Comparison of ENCODE assay signal across 12 mouse cellular contexts in the genomic region with DNA sequence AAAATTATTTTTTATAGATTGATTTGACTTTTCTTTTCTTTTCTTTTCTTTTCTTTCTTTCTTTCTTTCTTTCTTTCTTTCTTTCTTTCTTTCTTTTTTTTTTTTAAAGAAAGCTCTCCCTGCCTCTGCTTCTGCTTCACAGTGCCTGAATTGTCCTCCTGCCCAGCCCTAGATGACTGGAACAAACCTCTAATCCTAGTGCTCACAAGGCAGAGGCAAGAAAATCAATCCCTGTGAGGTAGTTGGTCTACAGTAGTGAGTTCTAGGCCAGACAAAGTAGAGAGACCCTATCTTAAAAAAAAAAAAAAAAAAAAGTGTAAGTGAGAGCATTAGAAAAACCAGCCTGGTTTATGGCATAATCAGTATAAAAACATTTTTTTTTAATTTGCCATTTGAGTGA. TPM values are rescaled to one million over a fixed set of nuclear protein-coding genes. Genes with fewer than 3 reads are reported as not detected.
A peak's percentile ranks its signal among the peaks of the same experiment; 100 is the strongest.
DNase-seq lines count a peak whose midpoint lies in the region; ATAC-seq and TF ChIP-seq lines count a peak whose summit lies in the region.
"Had no signal": no experiment of that assay in that cellular context is flagged by ENCODE, and none has a peak within 500 bp of the region (broad histone marks: within the 10 kb centered on the region; RNA-seq: fewer than 3 reads in every experiment).

No protein-coding gene starts in this region.

- no peak for DNase-seq in forebrain, embryonic 11.5 days (ENCODE audit: low spot score)
- peak; percentile 39 for DNase-seq in intestine, embryonic 14.5 days (ENCODE audit: low spot score)
- no peak for DNase-seq in neural tube, embryonic 10.5 days (ENCODE audit: extremely low spot score, low spot score)
- no peak for DNase-seq in stomach, postnatal 0 days (ENCODE audit: low spot score)
- DNase-seq: cerebellum, adult 11-12 months; gastrocnemius, postnatal 25 days; kidney, adult 8-10 months; lung, postnatal 14 days had no signal

- H3K4me3 ChIP-seq in forebrain, embryonic 13.5 days = no peak overlapping the region; the same call in 1 of the 2 replicates
- H3K4me3 ChIP-seq in forebrain, embryonic 11.5 days (ENCODE audit: low read depth, low read length) = no peak overlapping the region
- peak overlapping the region; percentile 2; the same call in 1 of the 2 replicates for H3K4me3 ChIP-seq in intestine, embryonic 14.5 days (ENCODE audit: low read depth, low read length)
- no peak overlapping the region for H3K4me3 ChIP-seq in intestine, embryonic 15.5 days (replicated peaks)
- no peak overlapping the region for H3K4me3 ChIP-seq in neural tube, embryonic 12.5 days
- no peak overlapping the region for H3K4me3 ChIP-seq in neural tube, embryonic 15.5 days (replicated peaks)
- H3K4me3 ChIP-seq in stomach, postnatal 0 days (ENCODE audit: low read depth, low read length) = no peak overlapping the region

- ATAC-seq in forebrain, embryonic 13.5 days = no peak
- ATAC-seq in forebrain, embryonic 11.5 days (replicated peaks; ENCODE audit: low FRiP score) = no peak
- no peak for ATAC-seq in intestine, embryonic 14.5 days (replicated peaks; ENCODE audit: low FRiP score, low TSS enrichment, low read depth)
- no peak for ATAC-seq in intestine, embryonic 15.5 days
- ATAC-seq in neural tube, embryonic 12.5 days (ENCODE audit: low FRiP score, low read depth) = no peak
- no peak for ATAC-seq in neural tube, embryonic 15.5 days (ENCODE audit: low FRiP score)
- no peak for ATAC-seq in stomach, postnatal 0 days (ENCODE audit: low FRiP score, low TSS enrichment)

- no peaks in the 10 kb centered on the region for H3K9me3 ChIP-seq in forebrain, embryonic 13.5 days (replicated peaks)
- H3K9me3 ChIP-seq in forebrain, embryonic 11.5 days (ENCODE audit: control insufficient read depth, low read length) = no peaks in the 10 kb centered on the region
- H3K9me3 ChIP-seq in intestine, embryonic 14.5 days (ENCODE audit: control insufficient read depth, low read length) = no peaks in the 10 kb centered on the region
- H3K9me3 ChIP-seq in intestine, embryonic 15.5 days = no peaks in the 10 kb centered on the region
- no peaks in the 10 kb centered on the region for H3K9me3 ChIP-seq in neural tube, embryonic 12.5 days
- H3K9me3 ChIP-seq in neural tube, embryonic 15.5 days (replicated peaks) = no peaks in the 10 kb centered on the region
- no peaks in the 10 kb centered on the region for H3K9me3 ChIP-seq in stomach, postnatal 0 days (ENCODE audit: control insufficient read depth, low read length)

- no peak for TF ChIP-seq CTCF in stomach, postnatal 0 days (IDR thresholded peaks at IDR 0.05; ENCODE audit: low read depth)

- H3K36me3 ChIP-seq in forebrain, embryonic 13.5 days (ENCODE audit: poor library complexity, severe bottlenecking) = peaks cover 26% of the 10 kb centered on the region
- peaks cover 14% of the 10 kb centered on the region; the same call in 1 of the 2 replicates for H3K36me3 ChIP-seq in forebrain, embryonic 11.5 days (ENCODE audit: control insufficient read depth, insufficient read depth, low read length)
- peaks cover 31% of the 10 kb centered on the region for H3K36me3 ChIP-seq in intestine, embryonic 14.5 days (ENCODE audit: control insufficient read depth, insufficient read depth, low read length)
- peaks cover 12% of the 10 kb centered on the region for H3K36me3 ChIP-seq in intestine, embryonic 15.5 days
- H3K36me3 ChIP-seq in neural tube, embryonic 12.5 days = peaks cover 21% of the 10 kb centered on the region
- H3K36me3 ChIP-seq in neural tube, embryonic 15.5 days = peaks cover 15% of the 10 kb centered on the region
- peaks cover 11% of the 10 kb centered on the region for H3K36me3 ChIP-seq in stomach, postnatal 0 days (ENCODE audit: control insufficient read depth, insufficient read depth, low read length)

- H3K27me3 ChIP-seq in forebrain, embryonic 13.5 days = no peaks in the 10 kb centered on the region
- H3K27me3 ChIP-seq in forebrain, embryonic 11.5 days (ENCODE audit: control insufficient read depth, insufficient read depth, low read length) = no peaks in the 10 kb centered on the region
- no peaks in the 10 kb centered on the region for H3K27me3 ChIP-seq in intestine, embryonic 14.5 days (replicated peaks; ENCODE audit: control insufficient read depth, insufficient read depth, low read length)
- no peaks in the 10 kb centered on the region for H3K27me3 ChIP-seq in intestine, embryonic 15.5 days (replicated peaks)
- H3K27me3 ChIP-seq in neural tube, embryonic 12.5 days (replicated peaks) = no peaks in the 10 kb centered on the region
- H3K27me3 ChIP-seq in neural tube, embryonic 15.5 days (replicated peaks) = no peaks in the 10 kb centered on the region
- H3K27me3 ChIP-seq in stomach, postnatal 0 days (ENCODE audit: control insufficient read depth, insufficient read depth, low read length) = no peaks in the 10 kb centered on the region

- TF ChIP-seq EP300 in stomach, postnatal 0 days (optimal IDR thresholded peaks at IDR 0.05) = no peak

- H3K9ac ChIP-seq in forebrain, embryonic 13.5 days = no peak overlapping the region
- H3K9ac ChIP-seq in forebrain, embryonic 11.5 days (ENCODE audit: low read length) = no peak overlapping the region
- no peak overlapping the region for H3K9ac ChIP-seq in intestine, embryonic 14.5 days (ENCODE audit: low read length)
- H3K9ac ChIP-seq in intestine, embryonic 15.5 days = no peak overlapping the region
- no peak overlapping the region for H3K9ac ChIP-seq in neural tube, embryonic 12.5 days
- no peak overlapping the region for H3K9ac ChIP-seq in neural tube, embryonic 15.5 days (replicated peaks)
- no peak overlapping the region for H3K9ac ChIP-seq in stomach, postnatal 0 days (ENCODE audit: low read length)

- H3K4me1 ChIP-seq in forebrain, embryonic 13.5 days = peaks cover 34% of the 10 kb centered on the region
- no peaks in the 10 kb centered on the region for H3K4me1 ChIP-seq in forebrain, embryonic 11.5 days (replicated peaks; ENCODE audit: control insufficient read depth, insufficient read depth, low read length)
- peaks cover 3% of the 10 kb centered on the region; the same call in 1 of the 2 replicates for H3K4me1 ChIP-seq in intestine, embryonic 14.5 days (replicated peaks; ENCODE audit: control insufficient read depth, insufficient read depth, low read length)
- peaks cover 10% of the 10 kb centered on the region; the same call in 1 of the 2 replicates for H3K4me1 ChIP-seq in intestine, embryonic 15.5 days (replicated peaks)
- H3K4me1 ChIP-seq in neural tube, embryonic 12.5 days = peaks cover 12% of the 10 kb centered on the region
- peaks cover 29% of the 10 kb centered on the region for H3K4me1 ChIP-seq in neural tube, embryonic 15.5 days
- no peaks in the 10 kb centered on the region for H3K4me1 ChIP-seq in stomach, postnatal 0 days (replicated peaks; ENCODE audit: control insufficient read depth, insufficient read depth)

- H3K4me2 ChIP-seq in forebrain, embryonic 13.5 days = peak overlapping the region; percentile 42
- H3K4me2 ChIP-seq in forebrain, embryonic 11.5 days (ENCODE audit: low read depth, low read length, severe bottlenecking) = no peak overlapping the region
- peak overlapping the region; percentile 20; the same call in 1 of the 2 replicates for H3K4me2 ChIP-seq in intestine, embryonic 14.5 days (ENCODE audit: low read length)
- no peak overlapping the region for H3K4me2 ChIP-seq in intestine, embryonic 15.5 days (replicated peaks)
- H3K4me2 ChIP-seq in neural tube, embryonic 12.5 days (replicated peaks) = peak overlapping the region; percentile 31; the same call in 1 of the 2 replicates
- peak overlapping the region; percentile 30; the same call in 1 of the 2 replicates for H3K4me2 ChIP-seq in neural tube, embryonic 15.5 days
- no peak overlapping the region for H3K4me2 ChIP-seq in stomach, postnatal 0 days (replicated peaks; ENCODE audit: low read depth)

- no peak overlapping the region for H3K27ac ChIP-seq in forebrain, embryonic 13.5 days
- H3K27ac ChIP-seq in forebrain, embryonic 11.5 days (ENCODE audit: low read depth, low read length) = no peak overlapping the region
- no peak overlapping the region for H3K27ac ChIP-seq in intestine, embryonic 14.5 days (ENCODE audit: low read depth)
- H3K27ac ChIP-seq in intestine, embryonic 15.5 days = no peak overlapping the region
- no peak overlapping the region for H3K27ac ChIP-seq in neural tube, embryonic 12.5 days
- H3K27ac ChIP-seq in neural tube, embryonic 15.5 days (replicated peaks) = no peak overlapping the region
- no peak overlapping the region for H3K27ac ChIP-seq in stomach, postnatal 0 days (replicated peaks)

RNA-seq across cellular contexts. Expression of a gene that starts 2.5 kb away (rescaled TPM):
- polyA plus RNA-seq in forebrain, embryonic 13.5 days (2015; fragmentation: Nextera tagmentation; extraction: Ambion mirVana) = 151 and 154 TPM in 2 replicates
- 140 and 150 TPM in 2 replicates for polyA plus RNA-seq in forebrain, embryonic 11.5 days (2014; fragmentation: Nextera tagmentation; extraction: Ambion mirVana)
- polyA plus RNA-seq in intestine, embryonic 14.5 days (2014; fragmentation: Nextera tagmentation; extraction: Ambion mirVana) = 138 and 146 TPM in 2 replicates
- polyA plus RNA-seq in intestine, embryonic 15.5 days (2015; fragmentation: Nextera tagmentation; extraction: Ambion mirVana) = 100 and 101 TPM in 2 replicates
- polyA plus RNA-seq in neural tube, embryonic 12.5 days (2016; fragmentation: Nextera tagmentation; extraction: Ambion mirVana) = 141 and 154 TPM in 2 replicates
- polyA plus RNA-seq in neural tube, embryonic 15.5 days (2015; fragmentation: Nextera tagmentation; extraction: Ambion mirVana) = 103 and 106 TPM in 2 replicates
- polyA plus RNA-seq in stomach, postnatal 0 days (2015; fragmentation: Nextera tagmentation; extraction: Ambion mirVana) = 62.3 and 65.8 TPM in 2 replicates

RNA-seq across cellular contexts. Expression of a gene that starts 3.0 kb away (rescaled TPM):
- 95.7 and 96.4 TPM in 2 replicates for polyA plus RNA-seq in forebrain, embryonic 13.5 days (2015; fragmentation: Nextera tagmentation; extraction: Ambion mirVana)
- 145 and 150 TPM in 2 replicates for polyA plus RNA-seq in forebrain, embryonic 11.5 days (2014; fragmentation: Nextera tagmentation; extraction: Ambion mirVana)
- polyA plus RNA-seq in intestine, embryonic 14.5 days (2014; fragmentation: Nextera tagmentation; extraction: Ambion mirVana) = 125 and 137 TPM in 2 replicates
- polyA plus RNA-seq in intestine, embryonic 15.5 days (2015; fragmentation: Nextera tagmentation; extraction: Ambion mirVana) = 107 and 110 TPM in 2 replicates
- polyA plus RNA-seq in neural tube, embryonic 12.5 days (2016; fragmentation: Nextera tagmentation; extraction: Ambion mirVana) = 89.0 and 92.3 TPM in 2 replicates
- 56.6 and 80.4 TPM in 2 replicates for polyA plus RNA-seq in neural tube, embryonic 15.5 days (2015; fragmentation: Nextera tagmentation; extraction: Ambion mirVana)
- 35.7 and 36.4 TPM in 2 replicates for polyA plus RNA-seq in stomach, postnatal 0 days (2015; fragmentation: Nextera tagmentation; extraction: Ambion mirVana)

RNA-seq across cellular contexts. Expression of a gene that starts 31.0 kb away (rescaled TPM):
- polyA plus RNA-seq in forebrain, embryonic 13.5 days (2015; fragmentation: Nextera tagmentation; extraction: Ambion mirVana) = 7.4 and 7.9 TPM in 2 replicates
- polyA plus RNA-seq in forebrain, embryonic 11.5 days (2014; fragmentation: Nextera tagmentation; extraction: Ambion mirVana) = 4.5 and 4.7 TPM in 2 replicates
- polyA plus RNA-seq in intestine, embryonic 14.5 days (2014; fragmentation: Nextera tagmentation; extraction: Ambion mirVana) = 2.4 and 2.8 TPM in 2 replicates
- 2.1 and 2.5 TPM in 2 replicates for polyA plus RNA-seq in intestine, embryonic 15.5 days (2015; fragmentation: Nextera tagmentation; extraction: Ambion mirVana)
- 6.3 and 6.4 TPM in 2 replicates for polyA plus RNA-seq in neural tube, embryonic 12.5 days (2016; fragmentation: Nextera tagmentation; extraction: Ambion mirVana)
- 5.1 and 5.9 TPM in 2 replicates for polyA plus RNA-seq in neural tube, embryonic 15.5 days (2015; fragmentation: Nextera tagmentation; extraction: Ambion mirVana)
- 1.1 and 1.4 TPM in 2 replicates for polyA plus RNA-seq in stomach, postnatal 0 days (2015; fragmentation: Nextera tagmentation; extraction: Ambion mirVana)

RNA-seq across cellular contexts. Expression of a gene that starts 38.8 kb away (rescaled TPM):
- polyA plus RNA-seq in forebrain, embryonic 13.5 days (2015; fragmentation: Nextera tagmentation; extraction: Ambion mirVana) = 23.6 and 24.9 TPM in 2 replicates
- polyA plus RNA-seq in forebrain, embryonic 11.5 days (2014; fragmentation: Nextera tagmentation; extraction: Ambion mirVana) = 42.1 and 42.7 TPM in 2 replicates
- 24.3 and 24.7 TPM in 2 replicates for polyA plus RNA-seq in intestine, embryonic 14.5 days (2014; fragmentation: Nextera tagmentation; extraction: Ambion mirVana)
- 16.3 and 17.6 TPM in 2 replicates for polyA plus RNA-seq in intestine, embryonic 15.5 days (2015; fragmentation: Nextera tagmentation; extraction: Ambion mirVana)
- 26.1 and 30.5 TPM in 2 replicates for polyA plus RNA-seq in neural tube, embryonic 12.5 days (2016; fragmentation: Nextera tagmentation; extraction: Ambion mirVana)
- 19.4 and 21.7 TPM in 2 replicates for polyA plus RNA-seq in neural tube, embryonic 15.5 days (2015; fragmentation: Nextera tagmentation; extraction: Ambion mirVana)
- polyA plus RNA-seq in stomach, postnatal 0 days (2015; fragmentation: Nextera tagmentation; extraction: Ambion mirVana) = 5.4 TPM in 2 replicates

RNA-seq across cellular contexts. Expression of a gene that starts 52.2 kb away (rescaled TPM):
- polyA plus RNA-seq in forebrain, embryonic 13.5 days (2015; fragmentation: Nextera tagmentation; extraction: Ambion mirVana) = 49.9 and 55.6 TPM in 2 replicates
- 36.4 and 42.4 TPM in 2 replicates for polyA plus RNA-seq in forebrain, embryonic 11.5 days (2014; fragmentation: Nextera tagmentation; extraction: Ambion mirVana)
- 29.1 and 31.1 TPM in 2 replicates for polyA plus RNA-seq in intestine, embryonic 14.5 days (2014; fragmentation: Nextera tagmentation; extraction: Ambion mirVana)
- 31.7 and 32.2 TPM in 2 replicates for polyA plus RNA-seq in intestine, embryonic 15.5 days (2015; fragmentation: Nextera tagmentation; extraction: Ambion mirVana)
- polyA plus RNA-seq in neural tube, embryonic 12.5 days (2016; fragmentation: Nextera tagmentation; extraction: Ambion mirVana) = 58.0 and 58.5 TPM in 2 replicates
- polyA plus RNA-seq in neural tube, embryonic 15.5 days (2015; fragmentation: Nextera tagmentation; extraction: Ambion mirVana) = 102 and 112 TPM in 2 replicates
- polyA plus RNA-seq in stomach, postnatal 0 days (2015; fragmentation: Nextera tagmentation; extraction: Ambion mirVana) = 60.8 and 64.6 TPM in 2 replicates

Comparison
In these comparisons a context has a peak if more than half of its experiments do, and no peak if none do; other contexts are left out.
1. H3K4me2 ChIP-seq: peak in forebrain, embryonic 13.5 days (single experiment), intestine, embryonic 14.5 days (single experiment), neural tube, embryonic 12.5 days (single experiment) and neural tube, embryonic 15.5 days (single experiment); none in forebrain, embryonic 11.5 days (single experiment), intestine, embryonic 15.5 days (single experiment) and stomach, postnatal 0 days (single experiment).